Mouse (Mus musculus) brain, embryonic 14.5 days (tissue): Measurements from ENCODE around the gene Nemp2.

Experiments used
- CTCF ChIP-seq: fragments of 200-500 bp; IDR thresholded peaks from 2 replicates; pipeline ENCODE4 v1.5.1; 2012; ENCODE audit warnings: inconsistent platforms, mild to moderate bottlenecking, moderate library complexity, borderline replicate concordance; ENCODE audit not compliant: insufficient read depth, insufficient read length; ENCODE audit errors: extremely low read depth
- POLR2A ChIP-seq: fragments of 200-500 bp; IDR thresholded peaks from 2 replicates; pipeline ENCODE4 v1.6.1; 2012; ENCODE audit warnings: mild to moderate bottlenecking, inconsistent platforms, borderline replicate concordance; ENCODE audit not compliant: poor library complexity, insufficient read depth, insufficient read length, severe bottlenecking; ENCODE audit errors: extremely low read depth

GRCm38 (mm10) chr1:52639090-52639489 is 8.6 kb downstream of the Nemp2 start:
- TF ChIP-seq CTCF (no peak), POLR2A (no peak)
